Mouse (Mus musculus) olfactory bulb, adult 2 months (tissue): ENCODE results near the gene Xylt1.

ENCODE experiments used
- CTCF ChIP-seq: fragments of 200-500 bp; IDR thresholded peaks from 2 replicates; pipeline ENCODE4 v1.5.1; 2012; ENCODE audit warnings: low read depth, mild to moderate bottlenecking, low read length, moderate library complexity; ENCODE audit not compliant: insufficient read depth
- POLR2A ChIP-seq: fragments of 200-500 bp; IDR thresholded peaks from 2 replicates; pipeline ENCODE4 v1.6.1; 2012; ENCODE audit warnings: mild to moderate bottlenecking, low read depth, low read length, moderate library complexity; ENCODE audit not compliant: insufficient read depth

DNA sequence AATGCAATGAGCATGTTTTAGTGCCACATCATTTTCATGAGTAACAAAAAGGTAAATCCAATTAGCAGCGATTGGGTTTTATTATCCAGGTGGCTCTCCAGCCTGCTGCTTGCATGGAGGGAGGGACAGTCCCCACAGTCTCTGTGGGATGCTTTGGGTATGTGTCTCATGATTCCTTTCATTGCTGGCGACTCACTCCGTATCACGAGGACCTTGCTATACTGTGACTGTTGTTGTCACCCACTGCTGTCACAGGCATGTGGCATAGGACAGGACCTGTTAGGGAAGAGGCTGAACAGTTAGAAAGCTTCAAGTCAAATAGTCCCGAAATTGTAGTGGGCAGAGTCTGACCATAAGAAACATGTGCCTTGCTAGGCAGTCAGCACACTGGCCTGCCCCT lies 234.1 kb downstream of the Xylt1 start:
- TF ChIP-seq CTCF: no peak
- TF ChIP-seq POLR2A: no peak
